Mouse (Mus musculus): Measurements from ENCODE around the gene Gm5129. TPM values are rescaled to one million over a fixed set of nuclear protein-coding genes. Genes with fewer than 3 reads are reported as not detected.
"Not testable (repeated sequence)": the region's sequence is repeated elsewhere in the genome, so short reads cannot be mapped to it uniquely, and the experiment has no call there.

The Gm5129 gene
- polyA plus RNA-seq, 1 experiment from 2014 or later: 0.95 TPM

- Histone ChIP-seq H3K4me2 (no peak overlapping the region), H3K4me1 (no peaks in the 10 kb centered on the region), H3K9ac (no peak overlapping the region), H3K9me3 (replicated peaks) (no peaks in the 10 kb centered on the region), H3K36me3 (peaks cover 73% of the 10 kb centered on the region), H3K27ac (no peak overlapping the region), H3K27me3 (no peaks in the 10 kb centered on the region), H3K4me3 (replicated peaks) (no peak overlapping the region)
- no peak for ATAC-seq (replicated peaks; ENCODE audit: low FRiP score)
Observed at GRCm38 (mm10) chr5:29751306-29751705, 15.6 kb upstream of the Gm5129 start.

GRCm38 (mm10) chr5:29747661-29748060 lies 11.9 kb upstream of the Gm5129 start:
- H3K27me3 ChIP-seq: no peaks in the 10 kb centered on the region
- H3K9ac ChIP-seq: no peak overlapping the region
- no peaks in the 10 kb centered on the region for H3K4me1 ChIP-seq
- no peaks in the 10 kb centered on the region for H3K9me3 ChIP-seq (replicated peaks)
- 94% methylated on average over 2 of the region's 2 CpGs for WGBS
- H3K36me3 ChIP-seq: peaks cover 40% of the 10 kb centered on the region
- no peak overlapping the region for H3K4me3 ChIP-seq (replicated peaks)
- H3K27ac ChIP-seq: no peak overlapping the region
- ATAC-seq (replicated peaks; ENCODE audit: low FRiP score): no peak
- H3K4me2 ChIP-seq: no peak overlapping the region

- no peak overlapping the region for H3K4me3 ChIP-seq (replicated peaks)
- peaks cover 11% of the 10 kb centered on the region for H3K36me3 ChIP-seq
- peaks cover 36% of the 10 kb centered on the region for H3K4me1 ChIP-seq
- H3K27me3 ChIP-seq: no peaks in the 10 kb centered on the region
- no peak overlapping the region for H3K4me2 ChIP-seq
- no peak overlapping the region for H3K9ac ChIP-seq
- no peaks in the 10 kb centered on the region for H3K9me3 ChIP-seq (replicated peaks)
- ATAC-seq (replicated peaks; ENCODE audit: low FRiP score): no peak
- H3K27ac ChIP-seq: no peak overlapping the region
- 68% methylated on average over 4 of the region's 4 CpGs for WGBS
Observed at GRCm38 (mm10) chr5:29741093-29741492, 5.4 kb upstream of the Gm5129 start.

GRCm38 (mm10) chr5:29740651-29741050 lies 4.9 kb upstream of the Gm5129 start:
- H3K4me2 ChIP-seq: no peak overlapping the region
- ATAC-seq (replicated peaks; ENCODE audit: low FRiP score): no peak
- peaks cover 11% of the 10 kb centered on the region for H3K36me3 ChIP-seq
- no peaks in the 10 kb centered on the region for H3K27me3 ChIP-seq
- H3K27ac ChIP-seq: no peak overlapping the region
- WGBS: 46% methylated on average over 1 of the region's 1 CpGs
- no peak overlapping the region for H3K9ac ChIP-seq
- H3K4me1 ChIP-seq: peaks cover 36% of the 10 kb centered on the region
- no peaks in the 10 kb centered on the region for H3K9me3 ChIP-seq (replicated peaks)
- no peak overlapping the region for H3K4me3 ChIP-seq (replicated peaks)

- H3K27ac ChIP-seq: no peak overlapping the region
- whole genome bisulfite sequencing: 82% methylated on average over 4 of the region's 4 CpGs
- H3K9me3 ChIP-seq (replicated peaks): no peaks in the 10 kb centered on the region
- H3K4me1 ChIP-seq: peaks cover 41% of the 10 kb centered on the region
- no peak overlapping the region for H3K4me3 ChIP-seq (replicated peaks)
- ATAC-seq (replicated peaks; ENCODE audit: low FRiP score): no peak
- H3K36me3 ChIP-seq: peaks cover 11% of the 10 kb centered on the region
- H3K9ac ChIP-seq: no peak overlapping the region
- no peak overlapping the region for H3K4me2 ChIP-seq
- no peaks in the 10 kb centered on the region for H3K27me3 ChIP-seq
Observed at GRCm38 (mm10) chr5:29738076-29738475, 2.3 kb upstream of the Gm5129 start.

GRCm38 (mm10) chr5:29737471-29737870 lies 1.7 kb upstream of the Gm5129 start:
- H3K4me3 ChIP-seq (replicated peaks): peak overlapping the region; percentile 88
- 91% methylated on average over 5 of the region's 5 CpGs for WGBS
- peaks cover 5% of the 10 kb centered on the region for H3K36me3 ChIP-seq
- ATAC-seq (replicated peaks; ENCODE audit: low FRiP score): no peak
- H3K27me3 ChIP-seq: no peaks in the 10 kb centered on the region
- peaks cover 41% of the 10 kb centered on the region for H3K4me1 ChIP-seq
- no peak overlapping the region for H3K27ac ChIP-seq
- no peak overlapping the region for H3K9ac ChIP-seq
- peak overlapping the region; percentile 68 for H3K4me2 ChIP-seq
- H3K9me3 ChIP-seq (replicated peaks): no peaks in the 10 kb centered on the region

- no peak overlapping the region for H3K27ac ChIP-seq
- 47% methylated on average over 9 of the region's 9 CpGs for WGBS
- no peak for ATAC-seq (replicated peaks; ENCODE audit: low FRiP score)
- no peaks in the 10 kb centered on the region for H3K27me3 ChIP-seq
- H3K9me3 ChIP-seq (replicated peaks): no peaks in the 10 kb centered on the region
- peak overlapping the region; percentile 68 for H3K4me2 ChIP-seq
- H3K4me1 ChIP-seq: peaks cover 41% of the 10 kb centered on the region
- peaks cover under 1% of the 10 kb centered on the region; the same call in 1 of the 2 replicates for H3K36me3 ChIP-seq
- peak overlapping the region; percentile 89 for H3K9ac ChIP-seq
- peak overlapping the region; percentile 88 for H3K4me3 ChIP-seq (replicated peaks)
Observed at GRCm38 (mm10) chr5:29736942-29737341, 1.2 kb upstream of the Gm5129 start.

GRCm38 (mm10) chr5:29736073-29736900 lies 551 bp upstream of the Gm5129 start:
- Histone ChIP-seq H3K27me3 (no peaks in the 10 kb centered on the region), H3K4me3 (replicated peaks) (peak overlapping the region; percentile 88), H3K36me3 (no peaks in the 10 kb centered on the region), H3K4me1 (peaks cover 41% of the 10 kb centered on the region), H3K9ac (peak overlapping the region; percentile 89), H3K9me3 (replicated peaks) (no peaks in the 10 kb centered on the region), H3K27ac (peak overlapping the region; percentile 97), H3K4me2 (peak overlapping the region; percentile 68)
- peak; percentile 71 for ATAC-seq (replicated peaks; ENCODE audit: low FRiP score)
- 1% methylated on average over 48 of the region's 48 CpGs for WGBS

GRCm38 (mm10) chr5:29734831-29735510 lies 765 bp downstream of the Gm5129 start:
- peak overlapping the region; percentile 88 for H3K4me3 ChIP-seq (replicated peaks)
- H3K9me3 ChIP-seq (replicated peaks): no peaks in the 10 kb centered on the region
- 45% methylated on average over 6 of the region's 6 CpGs for WGBS
- no peaks in the 10 kb centered on the region for H3K36me3 ChIP-seq
- peak; percentile 5; the same call in 1 of the 2 replicates for ATAC-seq (replicated peaks; ENCODE audit: low FRiP score)
- peak overlapping the region; percentile 89 for H3K9ac ChIP-seq
- no peaks in the 10 kb centered on the region for H3K27me3 ChIP-seq
- peaks cover 31% of the 10 kb centered on the region for H3K4me1 ChIP-seq
- H3K4me2 ChIP-seq: peak overlapping the region; percentile 68
- H3K27ac ChIP-seq: peak overlapping the region; percentile 97

GRCm38 (mm10) chr5:29726070-29726469 lies 9.7 kb downstream of the Gm5129 start:
- not testable (repeated sequence) for H3K9ac ChIP-seq; H3K4me1 ChIP-seq; H3K4me2 ChIP-seq; H3K9me3 ChIP-seq (replicated peaks); H3K36me3 ChIP-seq; H3K27ac ChIP-seq; H3K27me3 ChIP-seq; H3K4me3 ChIP-seq (replicated peaks); ATAC-seq (replicated peaks; ENCODE audit: low FRiP score)
- WGBS: 81% methylated on average over 5 of the region's 5 CpGs

GRCm38 (mm10) chr5:29725369-29725768 lies 10.4 kb downstream of the Gm5129 start:
- H3K4me3 ChIP-seq (replicated peaks): no peak overlapping the region
- 64% methylated on average over 2 of the region's 2 CpGs for WGBS
- H3K27ac ChIP-seq: no peak overlapping the region
- H3K27me3 ChIP-seq: no peaks in the 10 kb centered on the region
- H3K4me1 ChIP-seq: no peaks in the 10 kb centered on the region
- no peak overlapping the region for H3K9ac ChIP-seq
- ATAC-seq (replicated peaks; ENCODE audit: low FRiP score): no peak
- no peaks in the 10 kb centered on the region for H3K9me3 ChIP-seq (replicated peaks)
- no peaks in the 10 kb centered on the region for H3K36me3 ChIP-seq
- no peak overlapping the region for H3K4me2 ChIP-seq

GRCm38 (mm10) chr5:29721159-29721558 lies 14.6 kb downstream of the Gm5129 start:
- 16% methylated on average over 1 of the region's 1 CpGs for WGBS
- no peak for ATAC-seq (replicated peaks; ENCODE audit: low FRiP score)

More at GRCm38 (mm10) chr5:29721159-29721558, 14.6 kb downstream of the Gm5129 start:
- no peaks in the 10 kb centered on the region for H3K4me1 ChIP-seq
- H3K9me3 ChIP-seq (replicated peaks): no peaks in the 10 kb centered on the region
- no peaks in the 10 kb centered on the region for H3K27me3 ChIP-seq
- H3K27ac ChIP-seq: no peak overlapping the region
- no peak overlapping the region for H3K4me3 ChIP-seq (replicated peaks)
- no peak overlapping the region for H3K4me2 ChIP-seq
- H3K36me3 ChIP-seq: no peaks in the 10 kb centered on the region
- no peak overlapping the region for H3K9ac ChIP-seq

Data from kidney, embryonic 15.5 days (tissue).